Mouse (Mus musculus): ENCODE data around the gene Tbxas1. TPM values are rescaled to one million over a fixed set of nuclear protein-coding genes. Genes with fewer than 3 reads are reported as not detected.

Tbxas1 gene
- polyA plus RNA-seq, 1 experiment from 2014 or later, result 2.3 TPM

DNA sequence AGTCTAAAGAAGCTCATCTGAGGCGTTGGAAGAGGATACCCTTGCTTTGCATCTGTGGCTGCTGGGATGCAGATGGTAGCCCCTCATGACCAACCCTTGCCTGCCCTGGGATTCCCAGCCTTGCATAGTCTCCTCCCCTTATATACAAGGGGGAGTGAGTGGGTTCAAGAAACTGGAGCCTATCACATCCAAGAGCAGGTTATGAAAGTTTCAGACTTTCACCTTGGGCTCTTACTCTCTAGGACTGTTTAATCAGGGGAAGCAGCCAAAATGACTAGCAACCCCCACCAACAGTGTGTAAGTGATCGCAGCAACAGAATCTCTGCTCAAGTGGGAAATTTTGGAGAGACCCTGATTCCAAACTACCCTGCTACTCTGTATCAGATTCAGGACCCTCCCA lies 60.8 kb downstream of the Tbxas1 start:
- H3K27ac ChIP-seq, result no peak overlapping the region
- no peak overlapping the region for H3K4me2 ChIP-seq
- no peaks in the 10 kb centered on the region for H3K36me3 ChIP-seq (replicated peaks)
- no peaks in the 10 kb centered on the region for H3K4me1 ChIP-seq
- no peak overlapping the region for H3K4me3 ChIP-seq
- H3K27me3 ChIP-seq (replicated peaks), result no peaks in the 10 kb centered on the region
- no peak for ATAC-seq (replicated peaks)
- H3K9ac ChIP-seq, result no peak overlapping the region
- 82% methylated on average over 2 of the region's 2 CpGs for WGBS
- H3K9me3 ChIP-seq, result no peaks in the 10 kb centered on the region

DNA sequence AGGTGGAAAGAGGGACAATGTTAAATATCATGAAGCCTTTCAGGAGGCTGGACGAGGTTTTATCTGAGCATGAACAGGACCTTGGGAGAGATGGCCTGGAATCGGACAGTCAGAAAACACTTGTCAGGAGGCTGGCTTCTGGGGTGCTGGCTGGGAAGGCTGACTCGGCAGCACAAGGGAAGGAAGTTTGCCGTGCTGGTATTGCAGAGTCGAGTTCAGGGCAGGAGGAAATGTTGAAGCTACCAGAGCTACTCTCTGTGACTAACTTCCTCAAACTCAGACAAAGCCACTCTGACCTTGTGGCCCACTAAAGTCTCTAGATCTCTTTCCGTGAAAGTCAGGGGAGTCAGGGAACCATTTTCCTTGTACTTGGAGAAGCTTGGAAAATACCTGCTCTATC lies 63.2 kb downstream of the Tbxas1 start:
- WGBS, result 76% methylated on average over 6 of the region's 6 CpGs
- no peak for ATAC-seq (replicated peaks)
- no peaks in the 10 kb centered on the region for H3K4me1 ChIP-seq

DNA sequence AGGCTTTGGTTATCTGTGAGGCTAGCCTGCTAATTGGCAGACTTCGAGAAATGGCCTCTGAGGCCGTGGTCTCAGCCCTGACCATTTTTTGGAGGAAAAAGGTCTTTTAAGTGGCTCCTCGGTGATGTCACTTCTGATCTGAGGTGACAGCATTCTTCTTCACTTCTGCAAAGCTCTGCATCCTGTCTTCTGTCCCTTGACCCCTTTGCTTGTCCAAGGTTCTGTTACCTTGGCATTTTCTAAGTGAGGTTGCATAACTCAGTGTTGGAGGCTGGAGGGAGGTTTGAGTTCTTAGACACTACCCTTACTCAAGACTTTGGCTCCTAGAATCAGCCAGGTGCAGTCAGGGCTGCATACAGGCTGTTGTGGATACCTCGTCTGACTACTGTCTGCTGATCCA lies 63.9 kb downstream of the Tbxas1 start:
- Histone ChIP-seq H3K27me3 (replicated peaks) (no peaks in the 10 kb centered on the region), H3K27ac (no peak overlapping the region), H3K4me2 (no peak overlapping the region), H3K9ac (no peak overlapping the region), H3K9me3 (no peaks in the 10 kb centered on the region), H3K4me3 (no peak overlapping the region), H3K4me1 (no peaks in the 10 kb centered on the region), H3K36me3 (replicated peaks) (no peaks in the 10 kb centered on the region)
- no peak for ATAC-seq (replicated peaks)
- WGBS, result 76% methylated on average over 4 of the region's 4 CpGs

More for the DNA sequence above, 63.2 kb downstream of the Tbxas1 start:
- Histone ChIP-seq H3K9ac (no peak overlapping the region), H3K9me3 (no peaks in the 10 kb centered on the region), H3K27me3 (replicated peaks) (no peaks in the 10 kb centered on the region), H3K4me3 (no peak overlapping the region), H3K27ac (no peak overlapping the region), H3K36me3 (replicated peaks) (no peaks in the 10 kb centered on the region), H3K4me2 (no peak overlapping the region)

DNA sequence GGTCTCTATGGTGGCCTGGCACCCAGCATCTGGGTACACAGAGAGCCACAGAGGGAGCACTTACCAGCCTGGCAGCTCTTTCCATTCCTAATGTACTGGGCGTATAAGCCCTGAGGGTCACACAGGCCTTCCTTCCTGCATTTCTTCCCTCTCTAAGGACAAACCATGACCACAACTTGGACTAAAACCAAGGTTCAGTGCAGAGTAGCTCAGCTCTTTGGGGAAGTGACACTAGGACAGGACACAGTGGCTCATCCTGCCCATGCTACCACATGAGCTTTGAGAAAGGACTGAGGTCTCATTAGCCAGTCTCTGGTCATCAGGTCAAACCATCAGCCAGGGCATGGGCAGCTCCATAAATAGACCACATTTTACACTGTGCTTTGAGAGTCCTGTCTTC lies 65.8 kb downstream of the Tbxas1 start:
- Histone ChIP-seq H3K9me3 (no peaks in the 10 kb centered on the region), H3K9ac (no peak overlapping the region), H3K27me3 (replicated peaks) (no peaks in the 10 kb centered on the region), H3K4me1 (no peaks in the 10 kb centered on the region), H3K4me3 (no peak overlapping the region), H3K4me2 (no peak overlapping the region), H3K27ac (no peak overlapping the region), H3K36me3 (replicated peaks) (no peaks in the 10 kb centered on the region)
- ATAC-seq (replicated peaks), result no peak
- WGBS, result 98% methylated on average over 1 of the region's 1 CpGs

DNA sequence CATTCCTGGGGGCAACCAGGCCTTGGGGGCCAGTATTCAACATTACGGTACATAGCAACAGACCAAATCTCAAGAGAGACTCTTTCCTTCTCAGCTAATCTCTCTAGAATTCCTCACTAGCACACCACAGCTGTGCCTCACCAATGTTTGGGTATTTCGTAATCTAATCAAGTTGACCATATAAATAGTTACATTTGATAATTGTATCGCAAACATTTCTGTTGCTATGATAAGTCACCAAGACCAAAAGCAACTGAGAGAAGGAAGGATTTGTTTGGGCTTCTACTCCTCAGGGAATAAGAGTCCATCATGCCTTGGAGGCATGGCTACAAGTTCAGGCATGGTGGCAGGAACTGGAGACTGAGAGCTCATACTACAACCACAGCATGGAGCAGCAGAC lies 67.6 kb downstream of the Tbxas1 start:
- 94% methylated on average over 3 of the region's 3 CpGs for WGBS
- H3K36me3 ChIP-seq (replicated peaks), result no peaks in the 10 kb centered on the region
- no peaks in the 10 kb centered on the region for H3K4me1 ChIP-seq
- H3K4me2 ChIP-seq, result no peak overlapping the region
- no peaks in the 10 kb centered on the region for H3K27me3 ChIP-seq (replicated peaks)
- ATAC-seq (replicated peaks), result no peak
- H3K9me3 ChIP-seq, result no peaks in the 10 kb centered on the region
- H3K4me3 ChIP-seq, result no peak overlapping the region
- no peak overlapping the region for H3K27ac ChIP-seq
- no peak overlapping the region for H3K9ac ChIP-seq

DNA sequence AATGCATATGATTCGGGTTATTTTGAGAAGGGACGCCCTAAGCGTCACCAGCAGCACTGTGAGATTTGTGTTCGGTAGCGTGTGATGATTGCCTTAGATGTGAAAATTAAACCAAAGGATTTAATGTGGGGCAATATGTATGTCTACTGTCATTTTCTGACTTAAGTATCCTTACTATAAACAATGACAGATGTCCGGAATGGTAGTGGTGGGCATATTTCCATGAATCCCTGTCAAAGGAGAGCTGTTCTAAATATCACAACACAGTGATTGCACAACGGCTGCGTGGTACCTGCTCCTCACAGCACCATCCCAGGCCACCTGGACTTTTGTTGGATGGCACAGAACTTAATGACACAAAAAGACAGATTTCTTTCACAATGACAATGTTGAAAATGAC lies 69.2 kb downstream of the Tbxas1 start:
- Histone ChIP-seq H3K9ac (no peak overlapping the region), H3K4me1 (no peaks in the 10 kb centered on the region), H3K27me3 (replicated peaks) (no peaks in the 10 kb centered on the region), H3K4me2 (no peak overlapping the region), H3K9me3 (no peaks in the 10 kb centered on the region), H3K36me3 (replicated peaks) (no peaks in the 10 kb centered on the region), H3K4me3 (no peak overlapping the region), H3K27ac (no peak overlapping the region)
- no peak for ATAC-seq (replicated peaks)
- 90% methylated on average over 8 of the region's 8 CpGs for WGBS

DNA sequence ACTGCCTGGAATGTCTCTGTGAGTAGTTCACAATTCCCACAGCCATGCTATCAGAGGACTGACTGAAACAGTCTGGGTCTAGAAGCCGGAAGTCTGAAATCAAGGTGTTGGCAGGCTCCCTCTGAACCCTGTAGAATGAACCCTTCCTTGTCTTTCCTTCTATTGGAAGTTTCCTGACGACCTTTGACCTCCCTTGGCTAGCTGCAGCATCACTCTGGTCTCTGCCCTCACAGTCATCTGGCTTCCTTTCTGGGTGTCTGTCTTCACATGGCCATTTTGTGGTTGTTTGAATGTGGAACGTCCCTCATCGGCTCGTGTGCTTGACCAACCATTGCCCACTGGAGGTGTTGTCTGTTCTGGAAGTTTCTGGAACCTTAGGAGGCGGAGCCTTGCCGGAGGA lies 69.6 kb downstream of the Tbxas1 start:
- Histone ChIP-seq H3K36me3 (replicated peaks) (no peaks in the 10 kb centered on the region), H3K27ac (no peak overlapping the region), H3K27me3 (replicated peaks) (no peaks in the 10 kb centered on the region), H3K4me1 (no peaks in the 10 kb centered on the region), H3K4me3 (no peak overlapping the region), H3K9ac (no peak overlapping the region), H3K4me2 (no peak overlapping the region), H3K9me3 (no peaks in the 10 kb centered on the region)
- WGBS, result 86% methylated on average over 7 of the region's 7 CpGs
- no peak for ATAC-seq (replicated peaks)

DNA sequence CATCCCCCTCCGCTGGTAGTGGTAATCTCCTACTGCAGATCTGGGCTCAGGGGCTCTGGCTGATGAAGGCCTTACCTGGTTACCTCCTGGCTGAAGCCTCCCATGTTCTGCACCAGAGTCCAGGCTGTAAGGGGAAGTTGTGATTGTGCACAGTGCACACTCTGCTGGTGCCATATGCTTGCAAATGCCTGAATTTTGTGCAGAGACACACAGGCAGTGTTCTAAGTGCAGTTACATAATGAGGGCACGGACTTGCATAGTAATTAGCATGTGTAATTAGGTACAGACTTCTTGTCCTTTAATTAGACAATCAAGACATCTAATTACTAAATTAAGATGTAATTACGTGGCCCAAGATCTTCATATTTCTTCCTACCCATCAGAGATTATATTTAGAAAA lies 70.5 kb downstream of the Tbxas1 start:
- no peak overlapping the region for H3K4me2 ChIP-seq
- H3K4me3 ChIP-seq, result no peak overlapping the region
- no peaks in the 10 kb centered on the region for H3K4me1 ChIP-seq
- no peak overlapping the region for H3K27ac ChIP-seq
- no peaks in the 10 kb centered on the region for H3K9me3 ChIP-seq
- no peak overlapping the region for H3K9ac ChIP-seq
- H3K27me3 ChIP-seq (replicated peaks), result no peaks in the 10 kb centered on the region
- no peaks in the 10 kb centered on the region for H3K36me3 ChIP-seq (replicated peaks)
- no peak for ATAC-seq (replicated peaks)
- 64% methylated on average over 3 of the region's 3 CpGs for WGBS

DNA sequence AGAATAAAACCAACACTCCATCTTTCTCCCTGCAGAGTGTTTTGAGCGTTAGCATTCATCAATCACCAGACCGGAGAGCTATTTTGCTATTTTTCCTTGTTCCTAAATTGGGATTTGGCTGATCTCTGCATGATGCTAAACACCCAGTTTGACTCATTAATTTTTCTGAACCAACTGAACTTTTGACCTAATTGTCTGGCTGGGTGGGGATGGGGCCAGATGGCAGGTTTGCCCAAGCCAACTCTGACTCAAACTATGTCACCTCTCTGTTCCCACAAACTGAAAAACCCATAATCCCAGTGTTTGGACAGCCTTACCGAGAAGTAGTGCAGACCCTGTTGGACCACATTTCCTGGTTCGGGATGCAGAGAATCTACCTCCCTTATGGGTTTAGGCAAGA lies 72.1 kb downstream of the Tbxas1 start:
- no peaks in the 10 kb centered on the region for H3K9me3 ChIP-seq
- H3K27me3 ChIP-seq (replicated peaks), result no peaks in the 10 kb centered on the region
- no peak overlapping the region for H3K4me2 ChIP-seq
- no peaks in the 10 kb centered on the region for H3K4me1 ChIP-seq
- no peak overlapping the region for H3K4me3 ChIP-seq
- ATAC-seq (replicated peaks), result no peak
- 89% methylated on average over 4 of the region's 4 CpGs for WGBS
- no peaks in the 10 kb centered on the region for H3K36me3 ChIP-seq (replicated peaks)
- H3K27ac ChIP-seq, result no peak overlapping the region
- no peak overlapping the region for H3K9ac ChIP-seq

DNA sequence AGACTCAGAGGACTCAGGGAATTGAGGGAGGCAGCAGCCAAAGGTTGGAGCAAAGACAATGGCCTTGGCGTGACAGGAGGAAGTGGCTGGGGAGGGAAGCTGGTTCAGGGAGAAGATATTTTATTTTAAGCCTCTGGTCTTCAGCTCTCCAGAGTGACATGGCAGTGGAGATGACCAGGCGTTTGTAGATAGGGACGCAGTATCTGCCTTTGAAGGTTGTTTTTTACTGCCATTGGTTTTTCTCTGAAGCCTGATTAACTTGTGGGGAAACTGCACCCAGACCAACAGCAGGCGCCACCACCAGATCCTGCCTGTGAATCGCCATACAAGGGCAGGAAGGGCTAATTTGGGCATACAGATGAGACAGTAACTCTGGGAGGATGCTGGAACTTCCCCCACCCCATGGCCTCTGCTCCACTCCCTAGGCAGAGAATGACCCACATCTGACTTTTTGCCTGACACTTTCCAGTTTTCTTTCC lies 74.5 kb downstream of the Tbxas1 start:
- Histone ChIP-seq H3K9ac (no peak overlapping the region), H3K27ac (no peak overlapping the region), H3K27me3 (replicated peaks) (no peaks in the 10 kb centered on the region), H3K9me3 (no peaks in the 10 kb centered on the region), H3K36me3 (replicated peaks) (no peaks in the 10 kb centered on the region), H3K4me1 (no peaks in the 10 kb centered on the region), H3K4me3 (no peak overlapping the region), H3K4me2 (no peak overlapping the region)
- WGBS, result 73% methylated on average over 5 of the region's 5 CpGs
- ATAC-seq (replicated peaks), result no peak

DNA sequence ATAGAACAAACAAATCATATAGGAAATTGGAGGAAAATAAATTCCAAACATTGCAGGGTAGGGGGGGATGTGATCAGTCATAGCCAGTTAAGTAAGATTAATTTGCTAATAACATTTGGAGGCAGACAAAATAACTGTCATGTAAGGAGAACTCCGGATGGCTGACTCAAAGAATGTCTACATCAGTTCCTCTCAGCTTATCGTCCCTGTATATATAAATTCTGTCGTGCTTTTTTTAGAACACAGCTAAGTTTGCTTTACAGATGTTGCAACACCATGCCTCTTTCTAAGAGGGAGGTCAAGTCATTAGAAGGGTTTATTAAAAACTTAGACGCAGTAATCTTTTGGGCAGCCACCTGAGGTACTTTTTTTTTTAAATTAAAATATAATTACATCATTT lies 75.1 kb downstream of the Tbxas1 start:
- no peak for ATAC-seq (replicated peaks)
- 80% methylated on average over 4 of the region's 4 CpGs for WGBS
- H3K4me3 ChIP-seq, result no peak overlapping the region
- no peak overlapping the region for H3K4me2 ChIP-seq
- H3K4me1 ChIP-seq, result no peaks in the 10 kb centered on the region
- H3K27me3 ChIP-seq (replicated peaks), result no peaks in the 10 kb centered on the region
- H3K9me3 ChIP-seq, result no peaks in the 10 kb centered on the region
- no peaks in the 10 kb centered on the region for H3K36me3 ChIP-seq (replicated peaks)
- H3K27ac ChIP-seq, result no peak overlapping the region
- H3K9ac ChIP-seq, result no peak overlapping the region

DNA sequence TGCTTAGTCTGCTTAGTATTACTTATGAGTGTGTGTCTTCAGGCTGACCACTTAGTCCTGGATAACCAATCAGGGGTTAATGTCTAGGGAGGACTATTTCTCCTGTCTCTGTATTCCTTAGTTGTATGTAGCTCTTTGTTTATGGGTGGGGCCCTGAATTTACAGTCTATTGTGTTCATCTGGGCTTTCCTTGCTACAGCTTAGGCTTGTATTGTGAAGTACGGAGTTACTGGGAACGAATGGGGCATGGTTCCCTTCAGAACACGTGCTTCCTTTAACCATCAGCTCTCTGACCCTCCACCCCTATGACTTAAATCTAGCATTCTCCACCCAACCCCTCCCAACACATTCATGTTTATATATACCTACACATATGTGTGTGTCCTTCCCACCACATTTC lies 75.6 kb downstream of the Tbxas1 start:
- H3K4me2 ChIP-seq, result no peak overlapping the region
- H3K27me3 ChIP-seq (replicated peaks), result no peaks in the 10 kb centered on the region
- H3K27ac ChIP-seq, result no peak overlapping the region
- no peak overlapping the region for H3K9ac ChIP-seq
- H3K4me3 ChIP-seq, result no peak overlapping the region
- H3K4me1 ChIP-seq, result no peaks in the 10 kb centered on the region
- no peak for ATAC-seq (replicated peaks)
- 68% methylated on average over 3 of the region's 3 CpGs for WGBS
- H3K36me3 ChIP-seq (replicated peaks), result no peaks in the 10 kb centered on the region
- no peaks in the 10 kb centered on the region for H3K9me3 ChIP-seq

DNA sequence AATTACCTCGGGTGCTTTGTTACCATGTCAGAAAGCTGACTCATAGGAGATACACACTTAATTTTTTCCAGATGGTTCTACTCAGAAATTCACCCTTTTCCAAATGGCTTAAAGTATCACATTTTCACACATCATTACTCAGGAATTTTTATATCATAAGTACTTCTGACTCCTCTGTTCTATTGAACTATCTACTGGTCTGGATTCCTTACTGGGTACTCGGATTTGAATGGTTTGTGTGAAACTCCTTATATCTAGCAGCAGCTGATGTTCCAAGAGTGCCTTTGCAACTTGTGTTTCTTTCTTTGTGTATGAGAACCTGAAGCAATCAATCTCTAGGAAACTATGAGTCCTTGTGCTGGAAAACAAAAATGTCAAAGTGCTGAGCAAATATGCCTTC lies 81.4 kb downstream of the Tbxas1 start:
- H3K4me2 ChIP-seq, result no peak overlapping the region
- no peak overlapping the region for H3K4me3 ChIP-seq
- H3K9me3 ChIP-seq, result no peaks in the 10 kb centered on the region
- H3K36me3 ChIP-seq (replicated peaks), result no peaks in the 10 kb centered on the region
- no peak overlapping the region for H3K9ac ChIP-seq
- H3K27me3 ChIP-seq (replicated peaks), result no peaks in the 10 kb centered on the region
- 81% methylated on average over 2 of the region's 2 CpGs for WGBS
- H3K27ac ChIP-seq, result no peak overlapping the region
- H3K4me1 ChIP-seq, result peaks cover 8% of the 10 kb centered on the region
- ATAC-seq (replicated peaks), result no peak

DNA sequence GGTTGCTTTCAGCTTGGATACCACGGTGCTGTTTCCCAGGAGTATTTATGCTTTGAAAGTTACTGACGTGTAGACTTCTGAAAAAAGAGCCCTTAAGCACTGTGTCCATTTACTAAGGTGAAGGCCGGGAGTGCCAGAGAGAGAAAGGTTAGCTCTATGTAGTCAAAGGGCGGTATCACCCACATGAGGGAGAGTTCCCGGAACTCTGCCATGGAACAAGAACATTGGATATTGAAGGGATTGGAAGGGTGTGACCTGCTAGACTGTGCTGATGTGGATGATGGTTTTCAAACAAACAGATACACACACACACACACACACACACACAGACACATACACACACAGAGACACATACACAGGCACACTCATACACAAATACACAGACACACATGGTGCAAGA lies 82.0 kb downstream of the Tbxas1 start:
- Histone ChIP-seq H3K4me2 (no peak overlapping the region), H3K9ac (no peak overlapping the region), H3K4me1 (peaks cover 8% of the 10 kb centered on the region), H3K27ac (no peak overlapping the region), H3K9me3 (no peaks in the 10 kb centered on the region), H3K36me3 (replicated peaks) (no peaks in the 10 kb centered on the region), H3K27me3 (replicated peaks) (no peaks in the 10 kb centered on the region), H3K4me3 (no peak overlapping the region)
- 79% methylated on average over 5 of the region's 5 CpGs for WGBS
- ATAC-seq (replicated peaks), result no peak
